Mouse (Mus musculus): ENCODE data around the gene Zfand2b.

Zfand2b gene

DNA sequence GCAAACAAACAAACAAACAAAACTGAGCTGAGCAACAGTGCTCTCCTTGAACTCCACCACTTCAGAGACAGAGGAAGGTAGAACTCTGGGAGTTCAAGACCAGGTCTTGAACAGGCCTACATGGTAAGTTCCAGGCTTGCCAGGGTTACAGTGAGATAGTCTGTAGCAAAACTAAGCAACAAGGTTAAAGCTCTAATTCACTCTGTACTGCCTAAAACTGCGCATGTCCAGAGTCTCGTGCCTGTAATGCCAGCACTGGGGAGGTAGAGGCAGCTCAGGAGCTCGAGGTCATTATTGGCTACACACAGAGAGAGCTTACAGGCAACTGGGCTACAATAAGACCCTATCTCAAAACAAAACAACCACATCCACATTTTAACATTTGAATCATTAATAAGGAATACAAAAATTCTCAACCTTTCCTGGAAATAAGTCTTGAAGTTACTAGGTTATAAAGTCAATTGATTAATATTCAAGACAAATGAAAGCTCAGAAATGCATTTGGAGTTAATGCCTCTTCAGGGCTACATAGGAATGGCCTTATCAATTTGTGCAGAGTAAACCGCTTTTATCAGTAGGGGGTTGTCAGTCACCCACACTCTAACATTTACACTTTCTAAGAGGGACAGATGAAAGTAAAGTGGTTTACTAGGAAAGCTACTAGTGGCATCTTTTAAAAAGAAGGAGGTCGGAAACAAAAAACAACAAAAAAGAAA lies 8.7 kb upstream of the Zfand2b start:
- DNase-seq (ENCODE audit: extremely low spot score, low spot score), result no peak

DNA sequence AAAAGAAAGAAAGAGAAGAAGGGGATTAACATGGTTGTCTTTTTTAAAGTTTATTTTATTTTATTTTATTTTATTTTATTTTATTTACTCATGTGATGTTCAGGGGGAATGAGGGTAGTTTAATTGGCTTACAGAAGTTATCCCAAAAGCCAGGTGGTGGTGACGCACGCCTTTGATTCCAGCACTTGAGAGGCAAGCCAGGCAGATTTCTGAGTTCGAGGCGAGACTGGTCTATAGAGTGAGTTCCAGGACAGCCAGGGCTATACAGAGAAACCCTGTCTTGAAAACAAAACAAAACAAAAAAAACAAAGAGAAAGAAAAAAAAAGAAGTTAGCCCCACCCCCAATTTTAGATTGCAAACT lies 8.2 kb upstream of the Zfand2b start:
- DNase-seq (ENCODE audit: extremely low spot score, low spot score), result no peak

GRCm38 (mm10) chr1:75168093-75168471 lies 364 bp upstream of the Zfand2b start:
- no peak for DNase-seq (ENCODE audit: extremely low spot score, low spot score)

DNA sequence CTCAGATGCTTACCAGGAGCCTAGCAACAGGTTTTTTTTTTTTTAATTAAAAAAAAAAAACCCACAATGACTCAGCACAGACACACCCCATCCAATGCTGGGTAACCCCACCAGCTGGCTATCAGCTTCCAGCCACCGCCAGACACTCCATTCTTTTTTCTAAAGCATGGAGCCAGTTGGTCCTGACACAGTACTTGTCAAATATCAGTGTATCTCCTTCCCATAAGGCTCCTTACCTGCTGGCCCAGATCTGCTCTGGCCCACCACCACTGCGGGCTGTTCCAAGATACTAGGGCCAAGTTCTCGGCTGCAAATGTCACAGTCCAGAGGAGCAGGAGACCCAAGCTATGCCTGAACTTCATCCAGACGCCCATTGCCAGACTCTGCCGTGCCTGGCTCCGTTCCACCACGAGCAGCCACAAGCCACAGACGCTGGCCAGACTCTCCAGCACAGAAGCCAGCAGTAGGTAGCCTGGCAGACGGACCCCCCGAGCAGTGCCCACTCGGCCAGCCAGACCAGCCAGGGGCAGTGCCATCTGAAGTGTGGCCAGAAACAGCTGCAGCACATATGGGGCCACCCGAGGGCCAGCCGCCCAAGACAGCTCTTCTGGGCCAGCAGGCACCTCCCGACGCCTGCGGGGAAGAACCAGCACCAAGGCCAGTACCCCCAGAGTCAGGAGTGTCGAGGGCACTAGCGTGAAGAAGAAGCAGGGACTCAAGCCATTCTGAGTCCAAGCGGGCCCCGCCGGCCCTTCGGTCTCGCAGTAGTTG lies 11.1 kb downstream of the Zfand2b start:
- DNase-seq (ENCODE audit: extremely low spot score, low spot score), result no peak

GRCm38 (mm10) chr1:75180105-75180590 lies 11.7 kb downstream of the Zfand2b start, which contains the start of gene Abcb6:
Gene Abcb6 (minus strand): TSS chr1:75180392.
- peak; percentile 94 for DNase-seq (ENCODE audit: extremely low spot score, low spot score)

DNA sequence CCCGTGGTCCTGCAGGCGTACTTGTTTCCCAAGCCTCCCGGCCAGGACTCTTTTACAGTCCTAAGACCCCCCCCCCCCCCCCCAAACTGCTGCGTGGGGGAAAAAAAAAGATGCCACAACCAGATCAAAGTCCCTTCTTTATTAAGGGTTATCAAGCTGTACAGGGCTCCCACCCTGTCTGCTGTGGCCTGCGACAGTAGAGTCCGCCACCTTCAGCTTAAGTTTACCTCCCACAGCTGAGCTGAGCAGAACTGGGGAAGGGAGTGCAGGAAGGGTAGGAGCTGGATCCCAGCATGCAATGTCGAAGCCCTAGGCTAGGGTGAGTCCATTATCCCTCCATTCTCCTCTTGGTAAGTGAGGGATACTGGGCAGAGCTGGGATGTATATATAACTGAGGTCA lies 12.3 kb downstream of the Zfand2b start:
- DNase-seq (ENCODE audit: extremely low spot score, low spot score), result peak; percentile 17

DNA sequence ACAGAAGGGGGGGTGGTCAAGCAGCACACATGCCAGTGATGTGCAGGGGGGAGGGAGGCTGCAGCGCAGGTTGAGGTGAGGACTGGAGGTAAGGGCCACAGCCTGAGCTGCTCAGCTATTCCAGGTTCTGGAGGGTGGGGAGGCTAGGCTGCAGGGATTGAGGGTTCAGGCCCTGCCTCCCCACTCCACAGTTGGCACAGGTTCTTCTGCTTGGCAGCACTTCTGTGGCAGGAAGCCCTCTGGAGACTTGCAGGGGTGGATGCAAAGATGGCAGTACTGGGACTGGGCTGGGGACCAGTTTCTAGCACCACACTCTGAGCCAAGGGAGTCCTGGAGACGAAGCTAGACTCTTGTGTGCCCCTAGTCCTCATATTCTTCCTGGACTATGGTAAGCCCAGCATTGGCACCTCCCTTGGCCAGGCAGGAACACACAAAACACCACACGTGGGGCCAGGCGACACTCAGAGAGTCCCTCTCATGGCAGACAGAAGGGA lies 13.0 kb downstream of the Zfand2b start:
- DNase-seq (ENCODE audit: extremely low spot score, low spot score), result no peak

- no peak for DNase-seq (ENCODE audit: extremely low spot score, low spot score)
Observed at GRCm38 (mm10) chr1:75182160-75182559, 13.7 kb downstream of the Zfand2b start.

DNA sequence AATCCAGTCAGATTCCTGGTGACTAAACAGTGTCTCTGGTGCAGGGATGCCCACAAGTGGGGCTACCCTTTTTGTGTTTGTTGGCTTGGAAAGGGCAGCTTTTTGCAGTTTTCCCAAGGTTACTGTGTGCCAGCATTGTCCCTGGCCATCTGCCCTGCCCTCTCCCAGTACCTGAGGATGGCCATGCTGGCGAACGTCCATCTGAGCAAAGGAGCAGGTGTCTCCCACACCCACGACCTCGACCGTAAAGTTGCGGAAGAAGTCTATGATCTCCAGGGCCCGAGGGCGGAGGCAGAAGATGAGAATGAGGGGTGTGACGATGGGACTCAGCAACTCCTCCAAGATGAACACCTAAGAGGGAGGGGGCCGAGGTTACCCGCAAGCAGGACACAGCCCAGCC lies 17.0 kb downstream of the Zfand2b start:
- DNase-seq (ENCODE audit: extremely low spot score, low spot score), result no peak

DNA sequence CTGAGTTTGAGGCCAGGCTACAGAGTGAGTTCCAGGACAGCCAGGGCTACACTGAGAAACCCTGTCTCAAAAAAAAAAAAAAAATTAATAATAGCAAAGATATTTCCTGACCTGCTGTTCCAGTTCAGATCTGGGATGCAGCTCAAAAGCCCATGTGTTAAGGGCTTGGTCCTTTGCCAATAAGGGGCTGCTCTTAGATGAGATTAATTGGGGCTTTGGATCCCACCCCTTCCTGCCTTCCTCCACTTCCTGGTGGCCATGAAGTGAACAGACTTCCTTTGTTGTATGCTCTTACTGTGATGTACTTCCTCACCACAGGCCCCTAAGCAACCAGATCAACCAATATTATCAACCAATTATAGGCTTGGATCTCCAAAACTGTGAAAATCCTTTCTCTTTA lies 18.7 kb downstream of the Zfand2b start:
- no peak for DNase-seq (ENCODE audit: extremely low spot score, low spot score)

DNA sequence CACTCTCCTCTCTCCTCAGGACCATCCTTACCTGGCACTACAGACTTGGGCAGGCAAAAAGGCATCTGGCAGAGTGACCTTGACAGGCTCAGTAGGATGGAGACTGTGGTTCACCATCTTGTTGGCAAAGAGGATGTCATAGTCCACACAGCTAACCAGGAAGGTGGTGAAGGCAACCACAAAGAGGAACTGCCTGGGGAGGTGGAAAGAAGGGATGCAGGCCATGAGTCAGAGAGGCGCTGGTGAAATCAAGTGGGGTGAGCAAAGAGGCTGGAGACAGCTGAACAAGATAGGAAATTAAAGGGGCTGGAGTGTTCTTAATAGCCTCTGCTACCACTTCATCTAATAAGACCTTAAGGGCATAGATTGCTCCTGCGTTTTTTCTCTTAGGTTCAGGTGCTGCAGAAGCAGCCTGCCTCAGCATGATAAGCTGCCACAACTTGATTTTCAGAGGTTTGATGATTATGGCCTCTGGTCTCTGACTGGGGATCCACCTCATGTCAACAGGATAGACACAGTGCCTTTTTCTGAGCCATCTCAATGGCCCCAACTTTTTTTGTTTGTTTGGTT lies 19.6 kb downstream of the Zfand2b start:
- no peak for DNase-seq (ENCODE audit: extremely low spot score, low spot score)

DNA sequence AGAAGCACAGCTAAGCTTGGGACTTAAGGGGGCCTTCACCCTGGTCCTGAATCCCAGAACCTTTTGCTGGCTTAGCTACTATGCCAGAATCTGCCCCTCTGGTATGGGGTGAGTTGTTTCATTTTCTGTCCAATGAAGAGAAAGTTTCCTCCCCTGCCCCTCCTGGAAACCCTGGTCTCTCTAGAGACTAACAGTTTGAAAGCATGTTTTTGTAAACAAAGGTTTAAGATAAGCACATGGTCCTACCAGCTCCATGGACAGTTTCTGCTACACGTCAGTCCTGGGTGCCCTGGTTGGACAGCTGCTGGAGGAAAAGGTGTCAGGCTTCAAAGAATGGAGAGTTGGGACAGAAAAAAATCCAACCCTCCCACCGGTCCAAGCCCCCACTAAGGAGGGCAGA lies 22.1 kb downstream of the Zfand2b start:
- DNase-seq (ENCODE audit: extremely low spot score, low spot score), result no peak

DNA sequence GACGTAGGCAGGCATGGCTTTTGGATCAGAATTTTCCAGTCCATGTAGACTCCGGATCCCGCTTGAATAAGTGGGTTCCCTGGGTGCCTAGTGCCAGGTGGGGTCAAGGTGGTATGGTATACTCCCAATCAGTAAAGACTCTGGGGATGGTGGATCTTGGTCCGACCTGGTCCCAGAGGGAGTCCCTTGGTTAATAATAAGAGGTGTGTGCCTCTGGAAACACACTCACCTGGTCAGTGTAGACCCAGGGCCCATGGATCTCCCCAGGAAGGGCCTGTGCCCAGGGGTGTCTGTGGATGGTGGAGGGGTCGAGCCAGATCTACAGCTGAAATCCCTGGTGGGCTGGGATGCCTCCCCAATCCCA lies 22.8 kb downstream of the Zfand2b start:
- no peak for DNase-seq (ENCODE audit: extremely low spot score, low spot score)

GRCm38 (mm10) chr1:75191622-75192402 lies 23.4 kb downstream of the Zfand2b start, which contains the start of the genes Ankzf1 and Atg9a:
Gene Ankzf1 (plus strand): TSS chr1:75192151.
Gene Atg9a (minus strand): TSS chr1:75192196.
- peak; percentile 91 for DNase-seq (ENCODE audit: extremely low spot score, low spot score)

DNA sequence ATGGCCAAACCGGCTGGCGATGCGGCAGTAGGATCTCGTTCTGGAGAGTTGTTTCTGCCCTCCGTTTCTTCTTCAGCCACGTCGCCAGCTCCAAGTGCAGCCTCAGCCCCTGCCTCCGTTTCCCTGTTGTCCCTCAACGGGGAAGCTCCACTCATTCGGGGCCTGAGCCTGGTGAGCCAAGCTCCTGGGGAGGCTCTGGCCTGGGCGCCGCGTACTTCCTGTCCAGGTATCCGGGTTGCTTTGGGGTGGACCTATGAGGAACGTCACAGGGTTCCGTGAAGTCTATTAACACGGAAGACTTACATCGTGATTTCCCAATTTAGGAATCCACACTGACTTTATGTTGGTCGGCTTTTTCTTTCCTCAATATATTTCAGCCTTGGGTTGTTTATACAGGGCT lies 24.0 kb downstream of the Zfand2b start:
- no peak for DNase-seq (ENCODE audit: extremely low spot score, low spot score)

DNA sequence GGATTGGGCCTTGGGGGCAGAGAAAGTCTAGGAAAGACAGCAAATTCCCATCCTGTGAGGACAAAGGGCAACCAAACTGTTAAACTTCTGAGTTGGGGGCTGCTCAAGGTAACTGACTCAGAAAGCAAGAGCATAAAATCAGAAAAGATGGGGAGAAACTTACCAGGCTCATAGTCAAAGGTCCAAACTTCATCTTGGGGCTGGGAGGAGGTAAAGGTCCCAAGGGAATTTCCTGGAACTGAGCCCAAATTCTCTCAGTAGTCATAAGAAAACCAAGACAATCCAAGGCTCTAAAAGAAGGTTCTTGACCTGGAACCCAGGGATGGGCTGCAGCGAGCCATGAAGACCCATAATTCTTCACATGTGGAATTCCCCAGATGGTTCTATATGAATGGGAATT lies 32.8 kb downstream of the Zfand2b start:
- DNase-seq (ENCODE audit: extremely low spot score, low spot score), result no peak

DNA sequence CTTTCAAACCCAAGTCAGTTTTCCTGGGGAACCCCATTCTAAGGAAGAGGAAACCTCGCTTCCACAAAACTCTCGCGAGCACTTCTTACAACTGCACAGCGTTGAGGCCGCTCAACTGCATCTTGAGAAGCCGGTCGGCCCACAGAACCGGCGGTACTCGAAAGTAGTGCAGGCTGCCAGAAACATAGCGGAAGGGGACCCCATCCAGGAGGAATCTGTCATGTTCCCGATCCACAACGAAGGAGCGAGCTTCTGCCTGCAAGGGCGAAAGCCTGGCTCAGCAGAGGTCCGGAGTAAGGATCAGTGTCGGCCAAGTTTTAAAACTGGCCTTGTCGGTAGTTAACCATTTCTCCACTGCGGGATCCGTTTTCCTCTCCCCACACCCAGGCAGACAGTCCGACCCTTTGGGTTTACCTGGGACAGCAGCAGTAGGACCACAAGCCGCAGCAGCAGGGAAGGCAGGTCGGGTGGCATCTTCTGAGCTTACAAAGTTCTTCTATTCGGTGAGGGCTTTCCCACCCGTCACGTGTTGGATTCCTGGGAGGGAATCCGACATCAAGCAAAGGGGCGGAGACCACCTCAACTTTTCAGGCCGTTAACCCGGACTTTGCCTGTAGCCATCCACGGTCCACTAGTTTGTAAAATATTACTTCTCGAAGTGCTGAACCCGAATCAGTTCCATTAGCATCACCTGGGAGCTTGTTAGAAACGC lies 40.7 kb downstream of the Zfand2b start:
- DNase-seq (ENCODE audit: extremely low spot score, low spot score), result peak; percentile 25

DNA sequence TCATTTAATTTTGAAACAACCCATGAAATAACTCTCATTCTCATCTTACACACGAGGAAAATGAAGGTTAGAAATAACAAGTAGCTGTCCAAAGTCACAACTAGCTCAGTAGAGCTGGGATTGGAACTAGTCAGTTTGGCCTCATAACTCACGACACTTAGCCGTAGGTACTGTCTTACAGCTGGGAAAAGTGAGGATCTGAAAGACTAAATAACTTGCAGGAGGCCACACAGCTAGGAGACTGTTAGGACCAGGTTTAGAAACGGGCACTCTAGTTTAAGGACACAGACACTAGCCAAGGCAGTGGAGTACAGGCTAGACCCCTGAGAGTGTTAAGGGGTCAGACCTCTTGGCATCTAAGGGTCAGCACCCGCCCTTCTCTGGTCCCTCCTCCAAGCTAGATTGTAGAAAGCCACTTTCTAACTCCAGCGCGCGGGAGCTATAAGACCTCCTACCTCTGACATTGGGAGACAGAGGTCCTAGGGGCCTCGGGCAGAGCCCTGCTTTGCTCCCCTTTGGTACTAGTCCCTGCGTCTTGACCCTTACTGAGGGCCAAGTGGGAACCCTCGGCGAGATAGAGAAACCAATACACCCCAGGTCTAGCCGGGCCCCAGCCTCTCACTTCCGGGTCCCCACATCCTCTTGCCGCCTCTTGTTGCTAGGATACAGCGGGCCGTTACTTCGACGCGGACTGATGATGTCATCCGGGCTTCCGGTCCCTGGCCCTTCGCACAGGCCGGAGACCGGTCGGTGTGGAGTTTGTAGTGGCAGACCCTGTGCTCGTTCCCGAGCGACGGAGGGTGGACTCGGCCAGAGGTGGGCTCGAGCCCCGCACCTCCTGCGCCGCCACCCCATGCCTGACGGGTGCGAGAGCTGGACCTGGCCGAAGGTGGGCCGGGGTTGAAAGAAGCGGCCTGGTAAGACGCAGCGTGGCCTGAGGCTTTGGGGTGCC lies 42.0 kb downstream of the Zfand2b start, which contains the start of the genes Glb1l and Stk16:
Glb1l (minus strand) TSS at position 678 of the 952 bp plus-strand sequence.
Stk16 (plus strand) TSS at position 703 of the 952 bp plus-strand sequence.
- peak; percentile 97 for DNase-seq (ENCODE audit: extremely low spot score, low spot score)

GRCm38 (mm10) chr1:75211141-75211708 lies 42.8 kb downstream of the Zfand2b start:
- DNase-seq (ENCODE audit: extremely low spot score, low spot score), result no peak

Measured in neural tube, embryonic 10.5 days (tissue).